Mouse (Mus musculus) frontal cortex, adult 2 months (tissue): ENCODE results near the gene Arpp21. TPM values are rescaled to one million over a fixed set of nuclear protein-coding genes. Genes with fewer than 3 reads are reported as not detected.

Experiments used
- DNase-seq, 2 experiments: peaks; one replicate each; pipeline ENCODE4 v3.0.0; 2022; ENCODE audit warnings: low spot score in 1 of 2; ENCODE audit errors: extremely low spot score in 1 of 2
- polyA plus RNA-seq: library from polyadenylated mRNA; depleted of rRNA; stranded (reverse); fragments of >200 nt; gene quantifications from 2 replicates; pipeline ENCODE4 v1.2.3, GENCODE M21; 2012

The Arpp21 gene
- polyA plus RNA-seq, 1 experiment, result 427 TPM

DNA sequence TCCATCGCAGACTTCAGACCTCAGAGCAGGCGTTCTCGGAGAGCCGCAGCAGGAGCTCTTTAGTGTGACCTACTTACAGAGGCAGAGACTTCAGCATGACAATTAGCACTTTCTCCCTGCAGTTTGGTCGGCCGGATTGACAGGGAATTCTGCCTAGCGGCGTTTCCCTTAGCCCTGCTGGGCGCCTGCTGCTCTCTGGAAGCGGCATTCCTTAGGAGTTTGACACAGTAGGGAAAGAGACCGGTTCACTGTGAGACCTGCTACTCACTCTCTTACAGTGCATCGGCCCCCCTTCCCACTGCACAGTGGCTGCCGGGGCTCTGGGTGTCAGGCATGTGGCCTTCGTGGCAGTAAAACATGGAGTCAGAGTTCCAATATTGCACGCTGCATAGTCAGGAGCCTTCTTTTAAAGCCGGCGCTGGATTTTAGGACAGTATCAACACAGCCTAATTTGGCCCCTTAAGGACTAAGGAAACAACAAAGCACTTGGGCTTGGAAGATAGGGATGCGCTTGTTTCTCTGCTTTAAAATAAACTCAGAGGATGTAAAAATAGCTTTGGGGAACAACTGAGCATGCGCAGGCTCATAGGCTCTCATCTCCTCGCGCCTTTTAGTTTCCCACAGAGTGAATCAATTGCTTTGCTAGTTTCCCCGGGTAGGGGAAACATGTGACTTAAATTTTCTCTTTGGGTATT is 117.2 kb downstream of the Arpp21 start:
- peak; percentile 65 to 70 for DNase-seq

DNA sequence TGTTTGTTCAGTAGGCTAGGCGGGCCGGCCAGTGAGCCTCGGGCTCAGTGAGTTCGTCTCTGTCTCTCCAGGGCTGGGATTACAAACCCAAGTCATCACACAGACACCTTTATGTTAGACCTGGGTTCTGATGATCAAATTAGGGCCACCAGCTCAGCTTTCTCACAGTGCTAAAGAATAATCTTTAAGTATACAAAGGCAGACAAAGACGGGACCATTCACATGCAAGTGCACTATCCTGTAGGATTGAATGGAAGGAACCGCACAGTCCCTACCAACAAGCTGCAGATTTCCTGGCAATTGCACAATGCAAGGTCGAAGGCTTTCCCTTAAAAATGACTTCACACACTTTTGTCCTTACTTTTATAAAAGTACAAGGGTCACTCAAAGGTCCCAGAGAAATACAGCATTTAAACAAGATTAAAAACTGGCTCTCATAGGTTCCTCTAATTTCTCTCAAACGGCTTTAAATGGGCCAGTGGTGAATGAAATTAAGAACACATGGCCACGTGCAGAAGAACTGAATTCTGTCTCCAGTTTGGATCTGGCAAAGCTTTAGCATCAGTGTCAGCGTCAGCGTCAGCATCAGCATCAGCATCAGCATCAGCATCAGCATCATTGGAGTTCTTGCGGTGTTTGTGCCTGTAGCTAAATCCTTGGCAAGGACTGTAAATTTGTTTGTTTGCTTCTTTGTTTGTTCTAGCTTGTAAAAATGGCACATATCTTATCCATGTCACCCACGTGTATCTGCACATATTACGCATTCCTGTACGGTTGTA is 117.9 kb downstream of the Arpp21 start:
- DNase-seq, result no peak

DNA sequence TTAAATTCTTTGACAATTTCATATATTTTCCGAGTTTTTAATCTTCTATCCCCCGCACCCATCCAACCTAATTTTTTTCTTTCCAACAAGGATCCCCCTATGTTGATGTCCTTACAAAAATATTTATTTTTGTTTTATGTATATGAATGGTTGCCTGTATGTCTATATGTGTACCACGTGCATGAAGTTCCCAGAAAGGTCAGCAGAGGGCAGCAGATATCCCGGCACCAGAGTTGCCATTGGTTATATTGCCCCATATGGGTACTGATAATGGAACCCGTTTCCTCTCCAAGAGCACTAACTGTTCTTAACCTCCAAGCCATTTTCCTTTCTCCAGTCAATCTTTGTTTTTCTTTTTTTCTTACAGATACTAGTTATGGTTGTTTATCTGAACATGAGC is 124.1 kb downstream of the Arpp21 start:
- DNase-seq, result no peak

DNA sequence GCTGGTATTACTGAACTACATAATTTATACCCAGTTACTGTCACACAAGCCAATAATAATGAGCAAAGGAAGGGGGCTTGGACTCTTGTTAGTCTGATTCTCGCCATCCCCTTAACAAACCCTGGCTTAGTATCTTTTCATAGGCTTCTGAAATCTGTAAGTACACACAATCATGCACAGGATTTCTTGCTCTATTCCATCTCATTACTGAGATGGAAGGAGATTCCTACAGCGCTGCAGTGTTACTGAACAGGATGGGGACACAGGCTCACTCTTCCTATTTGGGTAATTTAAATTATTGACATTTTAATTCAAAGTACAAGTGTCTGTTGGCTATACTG is 132.9 kb downstream of the Arpp21 start:
- no peak for DNase-seq

DNA sequence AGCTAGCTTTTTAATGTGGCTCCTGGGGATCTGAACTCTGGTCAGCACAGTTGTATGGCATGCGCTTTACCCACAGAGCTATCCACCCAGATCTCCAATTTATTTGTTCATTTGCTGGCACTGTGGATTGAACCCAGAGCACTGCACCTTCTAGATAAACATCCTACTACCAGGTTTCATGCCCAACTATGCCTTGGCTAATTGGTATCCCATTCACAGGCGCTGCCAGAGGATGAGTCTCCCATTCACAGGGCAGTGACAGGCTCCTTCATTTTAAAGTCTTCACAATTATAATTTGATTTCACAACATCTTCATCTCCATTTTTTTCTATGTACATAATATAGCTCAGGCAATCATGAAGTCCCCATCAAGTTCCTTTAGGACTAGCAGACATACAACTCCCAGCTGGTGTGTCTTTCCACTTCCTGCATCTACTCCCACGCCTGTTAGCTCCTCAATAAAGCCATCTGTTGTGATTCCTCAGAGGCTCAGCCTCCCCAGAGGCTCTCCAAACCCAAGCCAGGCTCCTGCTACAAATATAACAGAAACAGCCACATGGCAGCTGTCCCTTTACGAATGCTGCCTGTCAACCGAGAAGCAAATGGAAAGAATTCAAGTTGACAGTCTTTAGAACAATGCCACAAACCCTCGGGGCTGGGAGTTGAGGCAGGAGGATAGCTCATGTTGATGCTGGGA is 133.4 kb downstream of the Arpp21 start:
- peak; percentile 87 to 90 for DNase-seq

DNA sequence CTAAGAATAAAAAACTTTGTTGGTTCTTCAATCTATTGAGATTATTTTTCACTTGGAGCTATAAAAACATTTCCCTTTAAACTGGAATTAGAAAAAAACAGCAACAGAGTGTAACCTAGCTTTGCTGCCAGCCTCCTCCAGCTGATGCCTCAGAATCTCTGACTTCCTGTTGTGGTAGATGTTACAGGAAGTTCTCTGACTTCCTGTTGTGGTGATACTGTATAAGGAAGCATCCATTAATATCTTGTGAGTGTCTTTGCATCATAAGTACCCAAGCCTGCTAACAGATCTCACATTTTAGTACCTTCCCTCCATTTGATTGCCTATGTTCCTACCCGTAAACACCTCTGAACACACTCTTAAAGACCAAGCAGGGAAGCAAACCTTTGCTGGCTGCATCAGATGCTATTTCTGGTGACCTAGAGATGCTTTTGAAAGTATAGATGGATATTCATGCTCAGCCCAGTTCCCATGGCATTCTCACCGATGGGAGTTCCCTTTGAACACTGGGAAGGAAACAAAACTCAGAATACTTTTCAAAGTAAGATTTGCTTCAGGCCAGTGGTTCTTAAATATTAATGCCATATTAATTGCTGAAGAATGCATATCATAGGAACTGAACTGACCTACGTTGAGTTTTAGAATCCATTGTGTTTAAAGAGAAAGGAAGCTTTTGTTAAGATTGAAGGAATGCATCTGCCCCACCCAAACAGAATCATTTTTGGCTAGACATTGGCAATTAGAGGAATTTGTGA is 134.7 kb downstream of the Arpp21 start:
- DNase-seq, result no peak

DNA sequence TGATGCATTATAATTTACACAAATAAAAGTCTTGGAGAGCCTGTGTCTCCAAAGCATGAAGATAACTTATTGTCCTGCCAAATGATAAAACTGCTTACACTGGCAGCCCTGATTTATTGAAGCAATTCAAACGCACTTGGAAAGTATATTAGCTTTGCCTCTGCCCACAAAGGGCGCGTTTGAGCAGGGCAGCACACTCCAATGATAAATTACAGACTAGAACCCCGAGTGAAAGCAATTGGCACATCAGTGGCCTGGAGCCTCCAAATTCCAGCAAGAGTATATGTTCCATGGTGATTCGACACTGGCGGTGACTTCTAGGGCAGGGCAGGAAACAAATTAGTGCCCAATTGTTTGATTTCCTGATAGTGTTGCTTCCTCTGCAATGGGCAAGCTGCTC is 137.5 kb downstream of the Arpp21 start:
- DNase-seq, result no peak

DNA sequence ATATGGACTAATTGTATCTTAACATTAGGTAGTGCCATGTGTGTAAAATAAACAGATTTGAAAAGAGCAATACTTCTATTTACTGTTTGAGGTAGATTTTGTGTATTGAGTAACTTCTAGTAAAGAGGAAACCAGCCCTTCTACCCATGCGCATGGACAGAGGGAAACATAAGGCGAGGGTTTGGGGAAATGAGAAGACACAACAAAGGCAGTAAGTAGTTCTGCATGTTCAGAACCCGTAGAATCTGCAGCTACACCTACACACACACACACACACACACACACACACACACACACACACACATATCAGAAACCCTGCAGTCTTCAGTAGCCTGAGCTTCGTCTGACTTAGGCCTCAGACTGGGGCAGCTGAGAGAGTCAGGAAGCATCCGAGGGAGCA is 140.0 kb downstream of the Arpp21 start:
- DNase-seq, result no peak

DNA sequence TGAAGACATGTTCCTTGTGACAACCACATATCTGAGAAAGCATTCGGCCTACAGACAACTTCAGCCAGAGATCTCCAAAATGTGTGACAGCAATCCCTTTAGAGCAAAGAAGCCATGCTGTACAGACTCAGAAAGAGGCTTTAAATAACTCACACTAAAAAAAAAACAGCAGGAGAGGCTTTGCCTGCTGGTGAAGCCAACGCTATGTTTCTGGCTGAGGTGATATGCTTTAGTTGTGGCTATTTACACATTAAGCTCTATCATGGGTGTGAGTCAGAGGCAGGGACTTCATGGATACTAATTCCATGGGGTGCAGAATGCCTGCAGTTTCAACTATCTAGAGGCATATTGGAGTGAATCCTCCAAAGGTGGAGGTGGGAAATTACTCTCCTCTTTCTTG is 140.5 kb downstream of the Arpp21 start:
- no peak for DNase-seq

DNA sequence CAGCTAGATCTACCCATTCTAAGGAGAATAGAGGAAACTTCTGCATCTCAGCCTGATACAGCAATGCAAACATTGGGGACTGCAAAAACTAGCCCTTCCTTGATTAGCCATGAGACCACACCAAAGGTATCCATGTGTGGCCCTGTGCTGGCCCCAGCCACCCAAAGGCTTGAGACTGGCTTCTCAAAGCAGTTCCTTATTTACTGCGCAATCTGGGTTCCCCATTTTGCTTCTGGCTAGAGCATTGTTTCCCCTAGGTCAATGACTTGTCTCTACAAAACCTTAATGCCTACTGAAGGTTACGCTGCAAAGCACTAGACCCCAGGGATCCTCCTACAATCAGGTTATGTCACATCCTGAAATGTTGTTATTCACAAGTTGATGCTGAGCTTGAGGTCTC is 156.8 kb downstream of the Arpp21 start:
- no peak for DNase-seq

DNA sequence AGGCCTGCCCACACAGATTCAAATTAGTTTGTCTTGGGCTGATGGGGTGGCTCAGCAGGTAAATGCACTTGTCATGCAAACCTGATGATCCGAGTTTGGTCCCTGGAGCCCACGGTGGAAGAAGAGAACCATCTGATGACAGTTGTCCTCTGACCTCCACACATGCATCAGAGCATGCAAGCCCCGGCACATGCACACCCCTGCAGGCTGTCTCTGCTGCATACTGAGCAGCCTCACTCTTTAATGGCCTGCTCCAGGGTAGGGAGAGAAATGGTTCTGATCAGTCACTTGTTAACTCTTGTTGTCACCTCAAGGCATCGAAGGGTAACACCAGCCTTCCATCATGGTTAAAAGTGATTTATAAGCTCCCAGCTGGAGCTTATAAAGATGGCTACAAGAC is 157.3 kb downstream of the Arpp21 start:
- DNase-seq, result no peak

DNA sequence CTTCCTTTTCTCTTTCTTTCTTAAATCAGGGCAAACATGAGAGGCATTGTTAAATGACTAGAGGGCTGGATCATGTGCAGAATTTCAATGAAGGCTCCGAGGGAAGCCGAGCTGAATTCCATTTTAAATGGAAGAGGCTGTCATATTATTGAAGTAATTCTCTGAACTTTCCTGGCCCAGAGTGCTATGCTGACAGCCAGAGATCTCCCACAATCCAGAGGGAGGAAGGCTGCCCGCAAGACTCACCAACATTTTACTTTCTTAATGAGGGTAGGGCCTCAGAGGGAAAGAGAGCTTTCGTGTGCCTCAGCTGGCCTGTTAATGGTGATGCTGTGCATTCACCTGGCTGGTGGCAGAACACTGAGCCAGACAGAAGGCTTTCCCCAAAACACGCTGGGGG is 160.5 kb downstream of the Arpp21 start:
- no peak for DNase-seq

DNA sequence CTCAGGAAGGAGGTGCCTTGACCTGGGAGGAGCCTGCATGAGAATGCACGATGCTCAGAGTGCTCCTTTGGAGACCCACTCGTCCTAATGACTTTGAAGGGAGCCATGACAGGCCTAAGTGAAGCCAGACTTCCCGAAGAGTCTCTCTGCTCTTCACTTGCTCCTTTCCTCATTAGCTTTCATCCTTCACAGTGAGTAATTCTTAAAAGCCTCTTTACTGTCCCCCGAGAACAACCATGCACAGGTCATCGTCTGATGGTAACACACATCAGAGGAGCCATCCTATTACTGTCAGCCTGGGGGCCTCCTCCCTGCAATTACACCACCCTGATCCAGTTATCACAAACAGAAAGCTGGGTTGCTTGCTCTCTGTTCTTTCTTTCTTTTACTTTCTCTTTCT is 160.9 kb downstream of the Arpp21 start:
- DNase-seq, result no peak

DNA sequence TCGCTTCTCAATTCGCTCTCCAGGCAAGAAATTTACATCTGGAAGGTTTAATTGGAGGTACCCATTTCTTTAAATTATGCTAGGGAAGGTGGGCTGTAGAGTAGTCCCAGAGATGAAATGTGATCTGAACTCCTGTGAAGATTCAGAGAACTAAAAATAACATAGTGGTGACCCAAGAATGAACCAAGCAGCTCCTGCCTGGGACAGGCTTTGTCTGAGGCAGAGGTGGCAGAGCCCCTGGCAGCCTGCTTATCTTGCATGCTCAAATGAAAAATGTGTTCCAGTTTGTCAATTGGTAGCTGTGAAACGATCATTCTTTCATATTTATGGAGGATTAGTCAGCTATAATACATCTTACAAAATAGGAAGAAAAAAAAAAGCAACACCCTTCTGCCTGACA is 164.4 kb downstream of the Arpp21 start:
- DNase-seq, result no peak

DNA sequence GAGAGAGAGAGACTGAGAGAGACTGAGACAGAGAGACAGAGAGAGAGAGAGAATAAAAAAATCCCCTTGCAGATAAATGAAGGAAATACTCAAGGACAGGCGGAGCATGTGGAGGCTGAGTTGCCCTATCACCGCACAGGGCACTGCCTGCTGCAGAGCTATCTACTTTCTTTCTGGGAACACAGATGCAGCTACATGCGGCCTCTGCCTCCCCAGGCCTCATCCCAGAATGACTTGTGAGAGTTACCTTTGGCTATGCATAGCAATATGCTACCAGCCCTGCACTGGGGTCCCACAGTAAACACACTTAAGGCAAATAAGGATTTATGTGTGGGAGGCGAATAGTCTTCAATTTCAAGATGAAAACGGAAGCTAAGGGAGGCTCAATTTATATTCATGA is 164.8 kb downstream of the Arpp21 start:
- DNase-seq, result no peak

DNA sequence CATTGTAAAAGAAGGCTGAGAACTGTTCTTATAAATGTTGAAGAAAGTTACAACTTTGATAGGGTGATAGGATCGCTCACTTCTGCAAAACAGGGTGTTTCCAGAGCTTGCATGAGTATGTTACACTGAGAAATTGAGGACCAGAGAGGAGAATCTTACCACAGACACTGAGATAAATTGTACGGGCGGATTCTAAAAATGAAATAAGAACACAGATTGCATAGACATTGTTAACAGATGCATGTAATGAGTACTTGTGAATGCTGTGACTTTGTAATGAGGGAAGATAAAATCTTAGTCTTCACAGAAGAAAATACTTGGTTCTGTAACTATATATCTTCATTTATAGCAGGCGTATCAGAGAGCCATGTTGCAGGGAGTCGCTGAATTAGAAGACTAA is 167.5 kb downstream of the Arpp21 start:
- DNase-seq, result no peak

DNA sequence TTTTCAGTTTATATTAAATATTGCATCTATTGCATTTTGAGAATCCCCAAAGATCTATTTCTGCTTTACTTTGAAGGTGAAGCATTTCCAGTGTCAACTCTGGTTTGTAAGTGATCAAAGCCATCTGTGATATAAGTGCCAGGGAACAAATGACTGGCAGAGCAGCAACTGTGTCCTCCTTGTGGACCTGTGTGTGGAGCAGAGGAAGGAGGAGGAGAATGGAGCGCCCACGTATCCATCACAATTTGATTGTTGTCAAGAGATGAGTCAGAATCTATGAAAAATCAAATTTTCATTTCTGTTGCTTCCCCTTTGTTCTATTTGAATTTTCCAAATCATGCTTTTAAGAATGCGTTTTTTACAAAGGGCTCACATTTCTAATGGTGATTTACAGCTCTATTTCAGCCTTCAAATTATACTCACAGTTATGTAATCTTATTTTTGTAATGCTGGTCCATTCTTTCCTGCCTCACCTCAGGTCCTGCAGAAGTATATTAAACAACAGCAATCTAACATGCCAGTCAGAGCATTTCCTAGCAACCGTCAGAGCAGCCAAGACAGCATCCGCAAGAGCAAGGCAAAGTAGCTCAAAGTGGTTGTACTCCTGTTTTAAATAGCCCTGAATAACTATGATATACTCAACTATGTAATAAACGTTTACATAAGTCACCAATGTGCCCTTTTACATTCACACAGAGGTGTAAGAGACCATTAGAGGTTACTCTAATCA is 174.9 kb downstream of the Arpp21 start:
- DNase-seq, result no peak

DNA sequence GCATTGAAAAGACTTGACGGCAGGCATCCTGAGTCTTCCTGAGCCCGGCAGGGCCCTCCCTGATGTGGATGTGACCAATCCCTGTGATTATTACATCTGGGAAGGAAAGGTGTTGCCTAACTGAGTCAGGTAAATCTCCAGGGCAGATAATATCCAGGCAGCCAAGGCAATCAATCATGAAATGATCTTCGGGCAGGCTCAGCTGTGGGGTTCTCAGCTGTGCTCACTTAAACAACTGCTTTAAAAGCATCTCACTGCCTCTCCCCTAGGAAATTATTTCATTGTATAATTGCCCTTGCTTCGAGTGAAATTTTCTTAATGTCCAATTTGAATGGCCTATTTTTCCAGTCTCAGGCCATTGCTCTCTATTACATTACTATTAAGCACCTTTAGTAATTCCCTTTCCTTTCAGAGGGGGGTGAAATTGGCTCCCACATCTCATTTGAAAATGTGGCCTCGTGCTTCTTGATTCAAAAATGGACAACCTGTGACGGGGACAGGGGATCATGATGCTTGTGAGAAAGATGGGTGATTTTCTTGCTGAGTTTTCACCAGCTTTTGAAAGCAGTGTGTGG is 180.8 kb downstream of the Arpp21 start:
- no peak for DNase-seq

DNA sequence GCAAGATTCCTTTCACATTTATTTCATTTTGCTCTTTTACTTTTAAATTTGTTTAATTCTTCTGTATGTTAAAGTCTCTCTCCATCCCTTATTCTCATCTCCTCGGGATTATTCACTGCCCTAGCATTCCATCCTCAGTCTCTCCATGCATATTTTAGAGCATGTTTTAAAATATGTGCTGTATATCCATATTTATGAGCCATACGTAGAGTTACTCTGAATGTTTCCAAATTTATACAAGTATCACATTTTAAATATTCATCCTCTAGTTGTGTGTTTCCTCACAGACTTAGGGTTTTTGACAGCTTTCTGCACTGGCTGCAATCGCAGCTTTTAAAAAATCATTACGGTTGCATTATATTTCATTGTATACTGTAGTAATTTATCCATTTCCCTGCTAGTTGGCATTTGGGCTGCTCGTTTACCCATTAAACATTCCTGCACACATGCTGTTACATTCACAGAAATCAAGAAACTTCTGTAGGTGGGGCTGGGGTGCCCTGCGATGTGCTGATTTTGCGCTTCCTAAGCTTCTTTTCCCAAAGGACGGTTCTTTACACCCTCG is 187.8 kb downstream of the Arpp21 start:
- no peak for DNase-seq

DNA sequence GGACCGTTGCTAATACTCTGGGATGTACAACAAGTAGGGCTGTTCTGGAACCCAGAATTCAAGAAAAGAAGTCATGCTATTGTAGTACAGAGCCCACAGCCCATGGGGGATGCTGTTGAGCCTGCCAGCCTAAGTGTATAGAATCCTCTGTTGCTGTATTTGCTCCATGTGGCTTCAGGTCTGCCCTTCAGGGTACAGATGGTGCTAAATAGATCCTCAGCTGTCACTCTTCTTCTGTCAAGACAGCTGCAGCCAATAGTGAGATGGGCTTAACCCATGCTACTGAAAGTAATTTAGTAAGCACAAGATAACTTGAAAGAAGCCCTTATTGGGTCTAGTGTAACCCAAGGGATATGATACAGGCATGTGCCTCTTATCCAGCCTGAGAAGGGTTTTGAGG is 195.2 kb downstream of the Arpp21 start:
- DNase-seq, result no peak
